In the genomic region with DNA sequence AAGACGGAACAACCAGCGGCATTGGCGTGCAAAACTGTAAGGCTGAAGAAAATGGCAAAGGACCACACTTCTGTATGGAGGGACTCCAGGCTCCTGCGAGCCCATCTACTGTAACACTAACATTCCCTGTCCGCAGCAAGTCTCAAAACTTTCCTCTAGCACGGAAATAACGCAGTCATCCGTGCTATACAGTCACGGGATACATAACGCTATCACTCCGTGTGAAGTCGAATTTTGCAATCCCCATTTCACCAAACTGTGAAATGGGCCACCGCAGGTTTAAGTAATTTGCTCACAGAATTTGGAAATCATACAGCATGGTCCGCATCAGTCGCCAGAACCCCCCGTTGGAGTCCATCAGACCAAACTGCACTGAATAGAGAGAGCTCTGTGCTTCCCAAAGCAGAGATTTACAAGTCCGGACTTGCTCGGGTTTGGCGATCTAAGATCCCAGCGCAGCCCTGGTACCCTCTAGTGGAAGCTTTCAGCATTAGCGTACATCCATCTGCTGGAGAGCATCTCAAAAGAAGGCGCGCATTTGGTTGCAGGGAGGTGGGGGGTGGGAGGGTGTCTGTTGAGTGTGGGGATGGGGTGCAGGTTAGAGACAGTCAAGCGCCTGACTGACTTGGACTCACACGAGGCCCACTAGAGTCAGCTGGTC, we compare ENCODE assay signal across 8 mouse cellular contexts. TPM values are rescaled to one million over a fixed set of nuclear protein-coding genes. Genes with fewer than 3 reads are reported as not detected.
DNase-seq lines count a peak whose midpoint lies in the region; ATAC-seq lines count a peak whose summit lies in the region.

No protein-coding gene starts in this region.

- ATAC-seq in hindbrain, embryonic 14.5 days (ENCODE audit: low FRiP score): 0 out of 2 replicates have a peak, but pooled peaks have one; percentile 72

- peak overlapping the region; percentile 35 for H3K4me3 ChIP-seq in hindbrain, embryonic 14.5 days (replicated peaks; ENCODE audit: low read length)

- H3K4me1 ChIP-seq in hindbrain, embryonic 14.5 days (replicated peaks; ENCODE audit: control insufficient read depth, insufficient read depth, low read length): peaks cover 19% of the 10 kb centered on the region

- peak overlapping the region; percentile 57 for H3K9ac ChIP-seq in hindbrain, embryonic 14.5 days

- H3K27ac ChIP-seq in hindbrain, embryonic 14.5 days: no peak overlapping the region

- H3K36me3 ChIP-seq in hindbrain, embryonic 14.5 days (replicated peaks; ENCODE audit: control insufficient read depth, insufficient read depth): no peaks in the 10 kb centered on the region

- H3K9me3 ChIP-seq in hindbrain, embryonic 14.5 days (ENCODE audit: control insufficient read depth, low read length): no peaks in the 10 kb centered on the region

- DNase-seq in Muller cell, postnatal 12 days (ENCODE audit: inconsistent ontology term): peak; percentile 89
- DNase-seq in cerebellum, adult 9-10 months: peak; percentile 88
- peak; percentile 39 to 58 for DNase-seq in frontal cortex, postnatal 25 days (ENCODE audit: low spot score in 2 of 2)
- peak; percentile 87 for DNase-seq in hindbrain, embryonic 14.5 days (ENCODE audit: low spot score)
- peak; percentile 64 to 76 for DNase-seq in layer of hippocampus, postnatal 36 days
- peak; percentile 90 for DNase-seq in lung, postnatal 36 days
- DNase-seq in retina, embryonic 14.5 days (ENCODE audit: low spot score): peak; percentile 89
- DNase-seq in urinary bladder, postnatal 10 days (ENCODE audit: low spot score): peak; percentile 30

- WGBS in hindbrain, embryonic 14.5 days: under 1% methylated on average over 25 of the region's 25 CpGs

- H3K27me3 ChIP-seq in hindbrain, embryonic 14.5 days (ENCODE audit: control insufficient read depth, insufficient read depth, low read length): no peaks in the 10 kb centered on the region

- peak overlapping the region; percentile 75 for H3K4me2 ChIP-seq in hindbrain, embryonic 14.5 days (replicated peaks)

RNA-seq across cellular contexts. Expression of a gene that starts 5.5 kb away (rescaled TPM):
- 32.8 and 37.3 TPM in 2 replicates for polyA plus RNA-seq in hindbrain, embryonic 14.5 days (2014; fragmentation: Nextera tagmentation; extraction: Ambion mirVana)
- total RNA-seq in layer of hippocampus, postnatal 36 days (2021): 10 to 100 TPM; 26.8 to 27.4 TPM

RNA-seq across cellular contexts. Expression of a gene that starts 29.6 kb away (rescaled TPM):
- polyA plus RNA-seq in hindbrain, embryonic 14.5 days (2014; fragmentation: Nextera tagmentation; extraction: Ambion mirVana): 132 and 144 TPM in 2 replicates
- 100 to 1,000 TPM; 150 to 154 TPM for total RNA-seq in layer of hippocampus, postnatal 36 days (2021)

RNA-seq across cellular contexts. Expression of a gene that starts 41.8 kb away (rescaled TPM):
- 0.23 and 0.50 TPM in 2 replicates for polyA plus RNA-seq in hindbrain, embryonic 14.5 days (2014; fragmentation: Nextera tagmentation; extraction: Ambion mirVana)
- under 1 TPM; 0.23 to 0.30 TPM for total RNA-seq in layer of hippocampus, postnatal 36 days (2021)

RNA-seq across cellular contexts. Expression of a gene that starts 52.3 kb away (rescaled TPM):
- polyA plus RNA-seq in hindbrain, embryonic 14.5 days (2014; fragmentation: Nextera tagmentation; extraction: Ambion mirVana): 6.4 and 6.7 TPM in 2 replicates
- total RNA-seq in layer of hippocampus, postnatal 36 days (2021): 10 to 100 TPM; 83.8 to 83.9 TPM

Comparison
In these comparisons a context has a peak if more than half of its experiments do, and no peak if none do; other contexts are left out.
1. DNase-seq: peak in every context shown above with its lines; median percentile 90 in lung, postnatal 36 days; 89 in Muller cell, postnatal 12 days; 89 in retina, embryonic 14.5 days; 88 in cerebellum, adult 9-10 months; 87 in hindbrain, embryonic 14.5 days; 70 in layer of hippocampus, postnatal 36 days; 48 in frontal cortex, postnatal 25 days; 30 in urinary bladder, postnatal 10 days.